Mouse (Mus musculus) adrenal gland, postnatal 10 days (tissue): ENCODE results near the gene Rhbdd1. TPM values are rescaled to one million over a fixed set of nuclear protein-coding genes. Genes with fewer than 3 reads are reported as not detected.

ENCODE experiments used
- DNase-seq: peaks from one replicate; pipeline ENCODE4 v3.0.0; 2021; ENCODE audit warnings: mixed read lengths
- total RNA-seq, 2 experiments: library from RNA; stranded (reverse); gene quantifications; 2 replicates each; pipeline ENCODE4 v1.2.3; 2021

Rhbdd1 gene
- total RNA-seq, 2 experiments from 2014 or later: 20.4 to 21.2 TPM

DNA sequence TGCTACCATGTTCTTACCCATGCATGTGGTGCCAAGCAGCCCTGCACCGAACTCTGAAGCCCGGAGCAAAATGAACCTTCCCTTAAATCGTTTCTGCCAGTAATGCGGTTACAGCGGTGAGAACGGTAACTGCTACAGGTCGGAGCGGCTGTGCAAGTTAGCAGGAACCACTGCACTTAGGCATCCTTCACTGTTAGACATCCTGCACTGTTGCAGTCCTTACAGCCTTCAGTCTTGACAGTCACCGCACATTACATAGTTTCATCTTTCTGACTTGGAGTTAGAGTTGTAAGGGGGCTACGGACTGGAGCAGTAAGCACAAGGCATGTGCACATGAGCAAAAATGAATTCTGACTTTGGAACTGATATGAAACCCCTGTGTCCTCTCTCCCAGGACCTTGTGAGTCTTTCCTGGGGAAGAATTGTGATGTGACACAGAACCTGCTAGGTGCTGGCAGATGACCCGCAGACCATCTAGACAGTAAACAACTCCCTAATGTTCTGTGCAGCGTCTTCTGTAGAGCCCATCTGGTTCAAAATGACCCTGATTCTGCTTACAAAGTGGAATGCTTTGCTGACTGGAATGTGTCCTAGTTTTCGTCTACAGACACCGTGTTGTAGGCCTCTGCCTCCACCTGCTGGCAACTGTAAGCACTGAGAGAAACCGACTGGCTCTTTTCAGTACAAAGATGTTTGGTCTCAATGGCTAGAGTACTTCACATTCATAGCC, 116.8 kb downstream of the Rhbdd1 start:
- DNase-seq: peak; percentile 73

DNA sequence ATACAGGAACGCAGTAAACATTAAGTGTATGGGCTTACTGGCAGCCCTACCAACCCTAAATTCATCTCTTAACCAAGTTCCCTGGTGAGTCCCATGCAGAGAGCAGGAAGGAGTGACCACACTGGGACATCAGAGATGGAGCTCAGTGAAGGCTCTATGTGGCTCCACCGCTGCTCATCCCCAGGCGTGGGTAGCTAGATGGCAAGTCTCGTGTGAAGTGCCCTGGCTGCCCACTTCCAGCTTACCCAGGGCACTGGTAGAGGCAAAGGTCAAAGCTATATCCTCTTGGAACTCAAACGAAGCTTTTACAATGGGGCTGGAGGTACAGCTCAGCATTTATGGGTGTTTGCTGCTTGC, 117.4 kb downstream of the Rhbdd1 start:
- DNase-seq: no peak

DNA sequence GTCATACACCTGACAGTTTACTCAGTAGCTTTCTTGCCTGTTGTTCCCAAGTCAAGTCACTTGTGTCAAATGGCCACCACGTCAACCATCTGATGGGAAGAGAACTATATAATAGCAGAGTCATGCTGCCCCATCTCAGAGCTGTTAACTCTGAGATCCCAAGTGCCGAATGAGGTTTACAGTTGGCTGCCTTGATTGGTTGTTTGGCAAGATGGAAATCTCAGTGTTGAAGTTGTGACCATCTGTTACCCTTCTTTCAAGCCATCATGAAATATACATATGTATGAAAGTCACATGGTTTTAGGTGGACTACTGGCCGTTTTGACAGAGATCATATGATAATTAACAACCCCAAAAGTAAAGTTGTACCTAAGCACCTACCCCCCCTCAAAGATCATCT, 121.0 kb downstream of the Rhbdd1 start:
- DNase-seq: no peak

DNA sequence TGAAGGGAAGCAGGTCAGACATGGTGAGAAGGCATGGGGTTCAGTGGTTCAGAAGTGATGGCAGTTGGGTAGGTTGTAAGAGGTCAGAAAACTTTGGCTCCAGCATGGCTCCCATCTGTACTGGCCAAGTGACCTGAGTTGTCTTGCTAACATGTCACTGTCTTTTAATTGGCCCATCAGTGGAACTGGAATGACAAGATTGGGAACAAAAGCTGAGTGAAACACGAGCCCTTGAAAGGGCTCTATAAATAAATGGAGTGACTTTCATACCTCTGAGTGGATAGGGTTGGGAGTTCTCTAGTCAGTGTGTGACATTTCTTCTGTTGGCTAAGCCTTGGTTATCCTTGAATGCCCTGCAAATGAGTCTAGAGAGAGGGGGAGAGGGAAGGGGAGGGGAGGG, 123.9 kb downstream of the Rhbdd1 start:
- no peak for DNase-seq

DNA sequence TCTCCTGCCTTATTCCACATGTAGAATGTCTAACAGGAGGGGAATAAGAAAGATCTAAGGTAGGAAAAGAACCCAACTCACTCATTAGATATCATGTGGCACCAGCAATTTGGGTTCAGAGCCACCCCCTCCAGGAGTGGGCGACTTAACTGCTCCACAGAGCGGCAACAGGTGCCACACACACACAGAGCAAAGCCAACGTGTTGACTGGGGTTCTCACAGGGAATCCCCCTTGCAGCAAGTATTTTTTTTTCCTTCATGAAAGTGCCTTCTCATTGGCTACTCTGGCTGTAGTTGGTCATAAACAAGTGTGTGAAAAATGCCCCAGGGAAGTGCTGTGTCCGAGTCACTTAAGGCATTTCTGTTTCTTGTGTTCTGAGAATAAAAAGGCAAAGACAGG, 127.3 kb downstream of the Rhbdd1 start:
- DNase-seq: no peak

DNA sequence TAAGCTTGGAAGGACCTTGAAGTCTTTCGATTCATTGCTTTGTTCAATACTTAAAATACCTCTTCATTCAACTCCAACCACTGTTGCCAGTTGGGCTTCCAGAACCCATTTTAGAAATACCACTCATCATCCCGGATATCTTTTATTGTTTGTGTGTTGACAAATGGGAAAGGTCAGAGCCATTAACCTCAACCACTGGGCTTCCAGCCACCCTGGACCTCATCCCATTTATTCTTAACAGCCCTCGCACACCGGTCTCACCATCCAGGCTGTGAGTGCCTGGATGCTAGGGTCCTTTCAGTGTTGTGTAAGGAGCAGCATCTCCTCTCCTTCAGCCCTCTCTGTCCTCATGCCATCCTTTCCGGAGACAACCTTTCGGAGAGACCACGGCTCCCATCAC, 129.8 kb downstream of the Rhbdd1 start:
- peak; percentile 24 for DNase-seq

DNA sequence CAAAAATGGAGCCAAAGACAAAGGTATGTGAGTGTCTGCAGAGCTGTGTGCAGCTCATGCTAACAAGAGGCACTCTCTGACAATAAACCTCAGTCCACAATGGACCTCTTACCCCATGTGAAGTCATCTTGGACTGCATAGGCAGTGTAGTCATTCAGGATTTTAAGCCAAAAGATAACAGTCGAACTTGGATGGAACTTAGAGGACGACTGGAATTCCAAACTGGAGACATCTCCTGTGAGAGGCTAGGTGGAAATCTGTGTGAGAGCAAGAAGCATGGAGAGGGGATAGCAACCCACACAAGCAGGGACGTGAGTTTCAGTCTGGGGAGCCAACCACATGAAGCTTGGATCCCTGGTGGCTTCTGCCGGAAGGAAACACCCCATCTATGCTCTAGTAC, 133.6 kb downstream of the Rhbdd1 start:
- no peak for DNase-seq

DNA sequence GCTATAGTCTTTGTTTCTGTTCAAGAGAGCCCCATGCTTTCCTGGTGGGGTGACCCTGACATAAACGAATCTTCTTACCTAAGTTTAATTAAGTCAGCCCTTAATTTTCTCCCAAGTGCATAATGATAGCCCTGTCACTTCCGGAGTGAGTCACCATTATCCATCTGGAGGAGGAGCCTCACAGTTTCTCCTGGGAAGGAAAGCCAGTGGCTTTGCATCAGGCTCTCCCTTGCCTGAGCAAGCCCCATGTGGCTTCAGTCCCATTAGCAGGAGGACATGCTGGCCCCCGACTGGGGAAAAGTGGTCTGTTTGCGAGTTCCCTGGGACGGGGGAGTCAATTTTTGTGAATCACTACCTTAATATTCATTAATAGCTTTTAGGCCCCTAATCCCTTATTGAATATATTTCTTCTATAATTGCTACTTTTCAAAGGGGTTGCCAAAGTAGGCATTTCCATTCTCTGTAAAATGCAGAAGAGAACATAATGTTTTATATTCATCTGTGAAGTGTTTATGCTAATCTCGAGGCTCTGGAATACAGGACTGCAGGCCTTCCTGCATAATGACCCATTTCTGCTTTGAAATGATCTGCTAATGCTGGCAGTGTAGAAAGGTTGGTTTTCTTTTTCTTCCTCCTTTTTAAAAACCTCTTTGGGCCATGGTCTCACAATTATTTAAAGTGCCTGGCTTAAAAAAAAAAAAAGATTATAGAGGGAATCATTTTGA, 135.8 kb downstream of the Rhbdd1 start:
- DNase-seq: no peak

DNA sequence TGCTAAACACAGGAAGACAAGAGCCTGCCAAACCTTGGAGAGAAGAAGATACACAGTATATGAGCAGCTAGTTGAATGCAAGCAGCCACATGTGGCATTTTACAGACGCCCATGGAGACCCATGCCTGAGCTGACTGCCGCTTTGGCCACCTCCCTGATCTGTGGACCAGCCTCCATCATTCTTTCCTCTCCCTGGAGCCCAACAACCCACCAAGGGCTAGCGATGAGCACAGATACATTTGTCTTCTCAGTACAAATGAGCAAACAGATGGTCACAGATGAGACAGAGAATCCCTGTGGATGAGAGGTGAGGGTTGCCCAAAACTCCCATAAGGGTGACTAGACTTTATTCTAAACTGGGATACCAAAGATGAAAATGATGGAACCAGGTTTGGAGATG, 137.8 kb downstream of the Rhbdd1 start:
- no peak for DNase-seq

DNA sequence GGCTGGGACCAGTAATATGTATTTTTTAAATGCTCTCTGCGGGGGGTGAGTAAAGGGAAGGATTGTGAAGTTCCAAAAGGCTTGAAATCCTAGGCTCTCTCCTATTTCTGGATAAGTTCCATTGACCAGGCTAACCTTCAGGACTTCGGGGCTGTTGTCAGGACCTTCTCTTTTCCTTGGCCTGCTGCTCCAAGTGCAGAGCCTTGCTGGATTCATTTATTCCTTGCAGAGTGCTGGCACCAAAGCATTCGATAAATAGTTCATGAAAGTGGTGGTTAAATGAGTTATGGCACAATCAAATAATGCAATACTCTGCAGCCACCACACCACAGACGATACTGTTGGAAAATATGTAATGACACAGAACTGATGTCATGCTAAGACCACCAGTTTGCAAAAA, 143.1 kb downstream of the Rhbdd1 start:
- DNase-seq: no peak

DNA sequence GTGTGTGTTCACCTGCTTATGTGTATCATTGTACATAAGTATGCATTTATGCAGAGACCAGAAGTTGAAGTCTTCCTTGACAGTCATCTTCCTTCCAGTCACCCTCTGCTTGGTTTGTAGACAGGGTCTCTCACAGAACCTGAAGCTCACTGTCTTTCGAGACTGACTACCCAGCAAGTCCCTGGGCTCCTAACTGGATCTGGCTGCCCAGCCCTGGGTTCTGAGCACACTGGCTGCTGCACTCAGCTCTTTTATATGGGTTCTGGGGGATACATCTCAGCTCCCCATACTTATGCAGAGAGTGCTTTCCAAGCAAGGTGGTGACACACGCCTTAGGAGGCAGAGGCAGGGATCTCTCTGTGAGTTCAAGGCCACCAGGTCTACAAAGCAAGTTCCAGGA, 143.7 kb downstream of the Rhbdd1 start:
- DNase-seq: no peak

DNA sequence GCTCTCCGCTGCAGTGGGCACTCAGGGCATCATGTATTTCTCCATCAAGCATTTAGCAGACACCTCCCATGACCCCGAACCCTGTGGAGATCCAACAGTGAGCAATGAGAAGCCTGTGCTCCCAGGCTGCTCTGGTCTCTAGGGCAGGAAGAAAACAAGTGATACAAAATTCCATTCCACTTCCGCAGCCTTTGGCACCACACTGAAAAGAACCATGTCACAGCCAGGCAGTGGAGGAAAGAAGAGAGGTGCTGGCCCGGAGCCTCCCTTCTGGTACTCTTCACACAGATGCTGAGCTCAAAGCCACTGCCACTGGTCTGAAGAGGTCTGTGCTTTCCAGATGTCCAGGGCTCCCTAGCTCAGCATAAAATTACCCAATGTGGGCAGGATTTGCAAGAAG, 144.8 kb downstream of the Rhbdd1 start:
- DNase-seq: no peak

DNA sequence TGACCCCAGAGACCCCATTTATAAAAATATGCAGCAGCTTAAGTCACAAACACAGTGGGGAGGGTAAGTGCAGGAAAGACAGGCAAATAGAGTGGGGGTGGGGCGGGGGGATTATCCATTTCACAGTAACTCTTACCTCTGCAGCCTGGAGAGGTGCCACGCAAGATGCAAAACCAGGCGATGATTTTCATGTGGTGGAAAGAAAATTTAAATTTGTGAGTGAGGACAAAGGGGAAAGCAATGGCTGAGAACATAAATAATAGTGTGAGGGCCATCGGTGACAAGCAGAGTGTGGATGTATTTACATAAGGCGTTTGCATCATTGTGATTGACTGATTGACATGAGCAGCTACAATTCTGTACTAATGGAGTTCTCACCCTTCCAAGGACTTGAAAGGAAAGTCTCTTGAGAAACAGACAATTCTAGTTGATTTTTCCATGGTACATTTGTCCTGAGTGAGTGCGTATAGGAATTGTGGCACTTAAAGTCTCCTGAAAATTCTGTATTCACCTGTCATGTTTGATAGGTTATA, 149.1 kb downstream of the Rhbdd1 start:
- no peak for DNase-seq

DNA sequence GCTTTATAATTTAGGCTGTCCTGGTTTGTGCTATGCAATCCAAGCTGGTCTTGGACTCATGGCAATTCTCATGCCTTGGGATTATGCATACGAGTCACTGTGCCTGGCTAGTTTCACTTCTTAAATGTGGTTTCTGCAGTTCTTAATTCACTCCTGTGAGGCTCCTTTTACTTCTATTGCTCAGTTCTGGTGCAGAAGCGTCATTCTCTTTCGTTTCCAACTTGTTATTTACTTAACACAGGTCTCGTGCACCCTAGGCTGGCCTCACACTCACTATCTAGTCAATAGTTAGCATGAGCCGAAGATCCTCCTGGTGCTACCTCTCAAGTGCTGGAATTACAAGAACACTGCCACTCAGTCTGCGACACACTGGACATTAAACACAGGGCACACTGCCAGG, 152.6 kb downstream of the Rhbdd1 start:
- DNase-seq: no peak

DNA sequence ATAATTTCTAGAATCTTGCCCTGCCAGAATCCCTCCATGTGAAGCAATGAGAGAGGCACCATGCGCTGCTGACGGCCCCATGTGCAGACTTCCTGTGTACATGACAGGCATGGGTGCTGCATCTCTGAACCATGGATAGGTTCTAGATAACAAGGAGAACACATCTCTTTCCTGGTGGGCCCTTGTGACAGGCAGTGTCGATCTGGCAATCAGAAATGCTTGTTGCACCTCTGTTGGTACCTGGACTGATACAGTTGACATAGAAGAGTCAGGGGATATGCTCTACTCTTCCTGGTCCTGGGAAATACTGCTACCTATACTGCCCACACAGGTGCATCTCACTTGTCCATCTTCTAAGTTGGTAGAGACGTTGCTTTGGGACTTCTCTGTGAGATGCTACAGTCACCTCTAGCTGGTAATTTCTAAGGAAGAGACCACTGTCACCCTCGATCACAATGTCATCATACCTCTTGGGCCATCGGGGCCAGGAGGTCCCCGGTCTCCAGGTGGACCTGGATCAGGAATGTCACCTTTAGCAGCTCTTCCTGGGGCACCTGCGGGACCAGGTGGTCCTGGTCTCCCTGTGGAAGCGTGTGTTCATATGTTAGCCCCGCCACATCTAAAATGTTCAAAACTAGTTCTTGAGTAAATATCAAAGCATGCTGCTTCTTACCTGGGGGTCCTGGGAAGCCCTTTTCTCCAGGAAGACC, 154.4 kb downstream of the Rhbdd1 start:
- DNase-seq: no peak

DNA sequence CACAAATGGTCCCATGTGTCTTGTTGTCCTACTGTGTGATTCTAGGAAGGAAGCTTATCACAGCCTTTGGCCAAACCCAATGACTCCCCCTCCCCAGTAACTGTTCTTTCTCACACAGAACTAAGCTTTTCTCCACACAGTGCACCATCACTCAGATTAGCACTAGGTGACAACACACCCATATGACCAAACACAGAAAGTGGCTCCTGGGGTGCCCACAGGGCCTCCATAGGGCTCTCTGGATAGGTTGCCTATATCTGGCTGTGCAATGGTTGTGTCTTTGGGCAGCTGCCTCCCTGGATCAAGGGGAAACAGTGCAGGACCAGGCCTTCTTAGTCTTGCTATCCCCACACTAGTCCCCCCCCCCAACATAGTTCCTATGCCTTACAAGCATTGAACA, 157.2 kb downstream of the Rhbdd1 start:
- DNase-seq: no peak

DNA sequence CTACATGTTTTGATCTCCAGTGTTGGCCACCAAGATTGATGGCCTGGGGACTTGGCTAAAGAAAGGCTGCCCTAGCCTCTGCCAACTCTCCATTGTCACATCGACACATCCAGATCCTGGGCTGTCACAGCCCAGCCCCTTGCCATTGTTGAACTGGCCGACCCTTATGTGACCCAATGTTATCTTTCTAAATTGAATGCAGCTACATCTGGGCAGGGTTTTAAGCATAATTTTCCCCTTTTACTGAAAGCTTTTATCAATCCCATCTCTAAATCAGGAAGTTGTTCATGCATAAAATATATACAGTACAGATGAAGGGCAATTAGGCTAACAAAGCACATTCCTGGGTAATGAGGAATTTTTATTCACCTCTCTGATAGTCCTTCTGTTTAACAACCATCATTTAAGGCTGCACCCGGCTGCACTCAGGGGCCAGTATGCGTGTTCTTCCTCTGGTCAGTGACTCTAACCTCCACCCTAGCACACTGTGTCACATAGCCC, 158.3 kb downstream of the Rhbdd1 start:
- DNase-seq: peak; percentile 31

DNA sequence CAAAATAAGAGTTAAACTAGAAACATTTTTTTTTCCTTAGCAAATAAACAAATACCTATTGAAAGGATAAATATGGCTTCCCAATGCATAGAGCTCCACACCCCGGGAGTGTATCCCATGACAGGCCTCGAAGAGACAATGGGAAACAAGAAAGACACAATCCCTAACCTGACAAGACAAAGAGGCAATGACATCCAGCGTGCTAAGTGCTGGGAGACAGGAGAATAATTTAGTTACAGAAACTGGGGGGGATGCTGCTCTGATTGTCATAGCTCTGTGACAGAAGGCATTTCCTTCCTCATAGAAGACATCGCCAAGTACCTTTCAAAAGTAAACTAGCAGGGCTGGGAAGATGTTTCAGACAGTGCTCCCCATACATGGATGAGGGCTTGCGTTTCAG, 159.0 kb downstream of the Rhbdd1 start:
- DNase-seq: no peak

DNA sequence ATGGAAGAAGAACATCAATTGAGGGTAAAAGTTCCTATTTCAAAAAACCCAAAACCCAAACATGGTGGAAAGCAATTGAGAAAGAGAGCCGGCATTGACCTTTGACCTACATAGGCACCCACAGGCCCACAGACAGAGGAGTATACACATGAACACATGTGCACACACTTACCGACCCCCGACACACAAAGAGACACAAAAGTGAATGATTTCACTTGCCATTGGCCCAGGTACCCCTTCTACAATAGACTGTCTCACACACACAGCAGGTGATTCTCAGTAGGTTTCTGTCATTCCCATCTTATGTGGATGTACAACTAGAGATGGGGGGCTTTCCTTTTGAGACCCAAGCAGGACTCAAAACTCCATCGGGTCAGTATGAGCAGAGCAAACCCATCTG, 159.6 kb downstream of the Rhbdd1 start:
- no peak for DNase-seq

DNA sequence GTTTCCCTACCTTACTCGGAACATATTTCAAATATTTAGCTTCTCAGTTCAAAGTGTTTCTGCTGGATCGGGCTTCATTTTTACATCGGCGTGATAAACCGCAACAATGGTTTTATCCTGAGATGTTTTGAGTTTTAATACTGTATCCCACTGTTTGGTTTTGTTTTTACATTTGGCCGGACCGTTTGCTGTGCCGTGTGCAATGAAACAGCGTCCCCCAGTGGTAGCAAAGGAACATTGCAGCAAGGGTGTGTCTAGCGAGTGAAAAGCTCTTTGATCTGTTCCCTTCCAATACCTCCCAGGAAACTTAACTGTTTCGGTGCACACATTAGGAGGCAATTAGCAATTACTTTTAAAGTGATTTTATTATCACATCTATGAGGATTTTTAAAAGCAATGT, 160.0 kb downstream of the Rhbdd1 start:
- DNase-seq: peak; percentile 38

DNA sequence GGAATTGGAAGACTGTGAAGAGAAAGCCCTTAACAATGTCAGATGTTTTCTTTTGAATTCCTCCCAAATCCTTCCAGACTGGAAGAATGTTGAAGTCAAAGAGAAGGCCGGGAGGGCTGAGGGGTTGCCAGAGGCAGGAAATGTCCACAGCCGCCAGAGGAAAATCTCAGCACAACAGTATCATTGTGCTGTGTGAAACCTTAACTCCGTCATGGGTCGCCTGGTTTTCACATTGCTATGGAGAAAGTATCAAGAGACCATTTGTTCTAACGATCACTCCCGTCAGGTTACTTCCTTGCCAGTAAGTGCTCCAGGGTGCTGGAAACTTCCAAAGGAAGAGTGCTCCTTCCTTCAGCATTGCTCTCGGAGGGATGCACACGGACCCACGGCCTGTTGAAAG, 160.5 kb downstream of the Rhbdd1 start:
- no peak for DNase-seq

DNA sequence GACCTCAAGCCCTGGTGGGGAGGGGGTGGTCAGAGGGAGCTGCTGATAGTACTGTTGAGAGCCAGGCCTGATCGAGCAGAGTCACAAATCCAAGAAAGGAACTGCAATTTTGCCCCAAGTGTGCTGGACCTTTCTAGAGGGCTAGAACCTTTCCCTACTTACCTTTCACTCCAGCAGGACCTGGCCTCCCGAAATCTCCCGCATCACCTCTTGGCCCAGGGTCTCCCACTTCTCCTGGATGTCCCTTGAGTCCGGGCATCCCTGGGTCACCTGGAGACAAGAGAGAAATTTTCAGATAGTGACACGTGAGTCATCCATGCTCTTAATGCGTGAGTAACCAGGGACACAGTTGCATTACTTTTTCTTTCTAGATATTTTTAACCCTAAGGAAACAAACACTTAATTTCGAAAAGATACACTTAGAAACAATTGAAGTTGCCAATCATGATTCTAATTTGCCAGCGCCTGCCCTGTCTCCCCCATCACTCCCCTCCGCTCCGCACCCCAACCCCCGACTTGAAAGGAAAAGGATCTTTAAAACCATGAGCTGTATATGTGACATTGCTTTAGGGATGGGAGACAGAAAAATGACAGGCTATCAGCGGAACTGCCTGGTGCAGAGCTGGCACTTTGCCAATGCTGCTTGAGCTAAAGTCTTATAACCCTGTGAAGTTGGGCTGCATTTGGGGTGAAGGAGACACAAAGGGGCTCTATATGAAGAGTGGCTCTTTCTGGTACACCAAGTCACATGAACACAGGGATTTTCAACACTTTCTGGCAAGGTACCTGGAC, 163.6 kb downstream of the Rhbdd1 start:
- DNase-seq: no peak
